Mouse (Mus musculus): ENCODE measurements around the gene Bax.
"Not testable (repeated sequence)": the region's sequence is repeated elsewhere in the genome, so short reads cannot be mapped to it uniquely, and the experiment has no call there.

Gene Bax

GRCm38 (mm10) chr7:45481374-45481927 is 14.8 kb upstream of the Bax start, which contains the start of gene Tulp2:
Gene Tulp2 (plus strand): TSS chr7:45481877.
- peak; percentile 69 for DNase-seq (ENCODE audit: low spot score)

GRCm38 (mm10) chr7:45480310-45480709 is 13.6 kb upstream of the Bax start:
- not testable (repeated sequence) for DNase-seq (ENCODE audit: low spot score)

- no peak for DNase-seq (ENCODE audit: low spot score)
Measured at GRCm38 (mm10) chr7:45478774-45479173, 12.1 kb upstream of the Bax start.

GRCm38 (mm10) chr7:45477003-45477402 is 10.3 kb upstream of the Bax start:
- peak; percentile 80 for DNase-seq (ENCODE audit: low spot score)

DNA sequence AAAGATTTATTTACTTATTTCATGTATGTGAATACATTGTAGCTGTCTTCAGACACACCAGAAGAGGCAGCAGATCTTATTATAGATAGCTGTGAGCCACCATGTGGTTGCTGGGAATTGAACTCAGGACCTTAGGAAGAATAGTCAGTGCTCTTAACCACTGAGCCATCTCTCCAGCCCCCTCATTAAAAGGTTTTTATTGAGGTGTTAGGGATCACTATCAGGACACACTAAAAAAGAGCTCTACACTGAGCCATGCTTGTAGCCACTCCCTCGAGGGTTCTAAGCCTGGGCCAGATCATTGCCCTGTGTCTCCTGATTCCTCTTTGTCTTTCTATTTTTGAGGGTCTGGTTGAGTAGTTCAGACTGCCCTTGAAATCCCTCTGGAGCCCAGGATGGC is 9.8 kb upstream of the Bax start:
- DNase-seq (ENCODE audit: low spot score) = no peak

DNA sequence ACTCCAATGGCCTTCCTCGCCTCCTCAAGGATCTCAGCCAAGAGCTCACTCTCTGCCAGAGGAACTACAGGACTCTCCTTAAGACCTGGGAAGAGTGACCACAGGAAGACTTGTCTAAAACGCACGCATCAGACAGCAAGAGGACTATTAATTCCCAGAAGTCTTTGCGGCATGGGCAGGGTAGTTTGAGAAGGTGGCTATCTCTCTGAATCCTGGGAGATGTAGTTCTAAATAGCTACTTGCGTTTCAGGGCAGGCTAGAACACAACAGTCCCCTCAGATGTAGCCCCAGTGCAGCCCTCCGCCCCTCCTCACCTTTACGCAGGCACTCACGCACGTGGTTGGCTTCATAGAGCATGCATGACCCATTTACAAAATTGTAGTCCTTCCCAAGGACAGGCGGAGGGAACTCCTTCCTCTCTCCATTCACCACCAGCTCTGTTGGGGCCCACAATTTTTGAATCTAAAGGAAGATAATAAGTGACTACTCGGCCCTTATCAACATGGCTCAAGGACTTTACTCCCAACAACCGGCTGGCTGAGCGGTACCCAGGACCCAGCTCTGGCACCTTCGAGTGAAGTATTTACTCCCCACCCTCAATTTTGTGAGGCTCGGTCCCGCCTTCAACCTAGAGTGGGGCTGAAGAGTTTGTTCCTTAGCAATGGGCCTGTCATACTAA is 8.7 kb upstream of the Bax start:
- DNase-seq (ENCODE audit: low spot score) = peak; percentile 79

DNA sequence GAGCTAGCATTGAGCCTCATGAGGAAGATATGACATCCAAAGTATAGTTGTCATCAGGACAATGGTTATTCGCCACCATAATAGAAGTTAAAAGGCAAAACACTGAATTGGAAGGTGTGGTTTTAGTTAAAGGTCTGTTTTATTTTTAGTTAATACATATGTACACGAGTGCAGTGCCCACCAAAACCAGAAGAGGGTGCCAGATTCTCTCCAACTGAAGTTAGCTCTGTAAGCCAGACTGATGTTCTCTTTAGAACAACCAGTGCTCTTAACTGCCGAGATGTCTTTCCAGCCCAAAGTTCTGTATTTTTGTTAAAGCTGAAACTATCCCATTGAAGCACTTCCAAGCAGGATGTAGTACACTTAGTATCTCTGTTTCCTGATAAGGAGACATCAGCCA is 4.2 kb upstream of the Bax start:
- DNase-seq (ENCODE audit: low spot score) = peak; percentile 74

DNA sequence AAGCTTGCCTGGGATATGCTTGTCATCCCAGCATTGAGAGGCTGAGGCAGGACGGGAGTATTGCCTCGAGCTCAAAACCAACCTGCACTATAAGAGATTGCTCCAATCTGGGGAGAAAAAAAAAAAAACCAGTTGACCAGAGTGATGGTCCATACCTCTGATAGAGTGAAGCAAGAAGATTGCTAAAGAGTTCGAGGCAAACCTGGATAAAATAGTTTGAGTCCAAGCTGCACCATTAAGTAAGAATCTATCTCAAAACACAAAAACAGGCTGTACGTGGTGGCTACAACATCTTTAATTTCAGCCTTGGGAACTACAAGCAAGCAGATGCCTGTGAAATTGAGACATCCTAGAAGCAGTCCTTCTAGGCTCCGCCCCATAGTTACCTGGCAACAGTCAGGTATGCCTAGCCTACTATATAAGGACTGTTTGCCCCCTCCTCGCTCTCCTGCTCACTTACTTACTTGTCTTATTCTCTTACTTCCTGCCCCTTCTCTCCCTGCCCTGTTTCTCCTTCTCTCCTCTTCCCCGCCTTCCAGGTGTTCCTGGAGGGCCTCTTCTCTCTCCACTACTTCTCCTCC is 482 bp upstream of the Bax start:
- no peak for DNase-seq (ENCODE audit: low spot score)

GRCm38 (mm10) chr7:45465549-45465948 is 1.1 kb downstream of the Bax start:
- DNase-seq (ENCODE audit: low spot score) = peak; percentile 54

- no peak for DNase-seq (ENCODE audit: low spot score)
Measured at GRCm38 (mm10) chr7:45465112-45465511, 1.6 kb downstream of the Bax start.

DNA sequence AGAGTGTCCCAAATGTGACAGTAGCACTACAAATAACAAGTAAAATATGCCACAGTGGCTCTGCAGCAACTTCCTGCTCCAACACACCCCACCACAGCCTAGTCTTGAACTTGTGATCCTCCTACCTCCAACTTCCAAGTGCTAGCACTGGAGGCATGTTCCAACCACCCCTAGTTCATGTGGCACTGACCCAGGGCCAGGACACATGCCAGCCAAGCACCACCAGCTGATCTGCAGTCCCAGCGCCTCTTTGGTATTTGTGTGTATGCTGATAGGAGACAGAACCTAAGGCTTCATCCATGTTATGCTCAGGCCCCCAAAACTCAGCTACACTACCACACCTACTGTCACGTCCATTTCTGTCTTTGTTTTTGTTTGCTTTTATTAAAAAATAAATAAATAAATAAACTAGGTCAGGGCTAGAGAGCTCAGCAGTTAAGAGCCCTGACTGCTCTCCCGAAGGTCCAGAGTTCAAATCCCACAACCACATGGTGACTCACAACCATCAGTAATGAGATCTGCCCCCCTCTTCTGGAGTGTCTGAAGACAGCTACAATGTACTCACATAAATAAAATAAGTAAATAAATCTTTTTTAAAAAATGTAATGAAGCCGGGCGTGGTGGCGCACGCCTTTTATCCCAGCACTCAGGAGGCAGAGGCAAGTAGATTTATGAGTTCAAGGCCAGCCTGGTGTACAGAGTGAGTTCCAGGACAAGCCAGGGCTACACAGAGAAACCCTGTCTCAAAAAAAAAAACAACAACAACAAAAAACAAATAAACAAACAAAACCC is 2.5 kb downstream of the Bax start:
- DNase-seq (ENCODE audit: low spot score) = no peak

DNA sequence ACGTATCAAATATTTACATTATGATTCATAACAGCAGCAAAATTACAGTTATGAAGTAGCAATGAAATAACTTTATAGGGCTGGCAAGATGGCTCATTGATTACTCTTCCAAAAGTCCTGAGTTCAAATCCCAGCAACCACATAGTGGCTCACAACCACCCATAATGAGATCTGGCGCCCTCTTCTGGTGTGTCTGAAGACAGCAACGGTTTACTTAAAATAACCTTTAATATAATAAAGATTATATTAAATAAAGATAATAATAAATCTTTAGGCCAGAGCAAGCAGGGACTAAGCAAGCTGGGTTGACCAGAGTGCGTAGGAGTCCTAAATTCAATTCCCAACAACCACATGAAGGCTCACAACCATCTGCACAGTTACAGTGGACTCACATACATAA is 3.8 kb downstream of the Bax start:
- DNase-seq (ENCODE audit: low spot score) = not testable (repeated sequence)

DNA sequence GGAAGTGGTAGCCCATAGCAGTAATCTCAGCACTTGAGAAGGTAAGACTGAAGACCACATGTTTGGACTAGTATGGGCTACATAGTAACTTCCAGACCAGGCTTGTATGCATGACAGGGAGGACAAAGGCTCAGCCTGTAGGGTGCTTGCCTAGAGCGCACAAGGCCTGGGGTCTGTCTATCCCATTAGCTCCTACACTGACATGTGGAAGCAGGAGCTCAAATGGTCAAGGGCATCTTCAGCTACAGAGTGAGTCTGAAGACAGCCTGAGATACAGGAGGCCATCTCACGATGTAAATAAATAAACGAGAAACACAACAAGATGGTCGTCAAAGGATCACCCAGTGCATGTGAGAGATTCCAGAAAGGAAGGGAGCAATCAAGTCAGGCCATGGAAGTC is 4.4 kb downstream of the Bax start:
- DNase-seq (ENCODE audit: low spot score) = no peak

GRCm38 (mm10) chr7:45461781-45462180 is 4.9 kb downstream of the Bax start:
- no peak for DNase-seq (ENCODE audit: low spot score)

GRCm38 (mm10) chr7:45461326-45461725 is 5.4 kb downstream of the Bax start:
- DNase-seq (ENCODE audit: low spot score) = peak; percentile 69

- peak; percentile 78 for DNase-seq (ENCODE audit: low spot score)
Measured at GRCm38 (mm10) chr7:45460860-45461314, 5.8 kb downstream of the Bax start.

DNA sequence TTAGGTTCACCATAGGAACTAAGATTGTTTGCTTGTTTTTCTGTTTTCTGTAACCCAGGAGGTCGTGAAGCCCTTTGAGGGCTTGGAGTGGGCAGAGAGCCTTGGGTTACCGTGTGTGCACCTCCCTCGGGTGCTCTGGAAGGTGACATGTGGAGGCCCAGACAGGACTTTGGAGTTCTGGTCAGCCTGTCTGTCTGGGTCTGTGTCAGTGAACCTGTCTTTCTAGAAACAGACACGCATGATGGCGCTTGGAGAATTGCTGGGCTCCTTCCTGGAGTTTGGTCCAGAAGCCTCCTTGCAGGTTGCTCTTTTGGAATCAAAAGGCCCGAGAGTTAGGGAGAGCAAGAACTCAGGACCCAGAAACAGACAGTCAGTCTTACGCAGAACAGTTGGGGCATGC is 6.3 kb downstream of the Bax start:
- DNase-seq (ENCODE audit: low spot score) = peak; percentile 23

DNA sequence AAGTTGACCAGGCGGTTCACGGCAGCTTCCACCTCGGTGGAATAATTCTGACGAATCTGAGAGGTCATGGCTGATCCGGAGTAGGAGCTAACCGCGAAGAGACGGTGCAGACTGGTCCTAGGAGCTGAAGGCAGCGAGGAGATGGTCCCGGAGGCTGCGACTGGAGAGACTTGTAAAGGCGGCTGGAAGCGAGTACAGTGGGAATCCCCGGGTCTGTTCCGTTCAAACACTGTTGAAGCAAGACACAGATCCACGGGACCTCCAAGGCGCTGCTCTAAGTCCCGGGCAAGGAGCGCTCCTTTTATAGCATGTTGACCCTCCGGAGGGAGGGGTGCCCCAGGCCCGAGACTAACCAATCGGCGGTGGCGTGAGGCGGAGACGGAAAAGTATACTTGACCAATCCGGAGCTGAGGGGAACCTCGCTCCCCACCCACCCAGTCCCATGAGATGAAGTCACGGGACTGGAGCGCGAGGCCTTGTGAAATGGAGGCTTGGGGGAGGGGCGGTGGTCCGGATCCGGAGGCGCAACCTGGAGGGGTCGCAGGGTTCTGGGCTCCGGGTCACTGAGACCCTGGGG is 7.0 kb downstream of the Bax start, which contains the start of gene Ftl1:
TSS of gene Ftl1 (minus strand) at position 321 of the 577 bp plus-strand sequence.
- peak; percentile 97 for DNase-seq (ENCODE audit: low spot score)

GRCm38 (mm10) chr7:45458748-45459563 is 7.7 kb downstream of the Bax start:
- DNase-seq (ENCODE audit: low spot score) = peak; percentile 74

DNA sequence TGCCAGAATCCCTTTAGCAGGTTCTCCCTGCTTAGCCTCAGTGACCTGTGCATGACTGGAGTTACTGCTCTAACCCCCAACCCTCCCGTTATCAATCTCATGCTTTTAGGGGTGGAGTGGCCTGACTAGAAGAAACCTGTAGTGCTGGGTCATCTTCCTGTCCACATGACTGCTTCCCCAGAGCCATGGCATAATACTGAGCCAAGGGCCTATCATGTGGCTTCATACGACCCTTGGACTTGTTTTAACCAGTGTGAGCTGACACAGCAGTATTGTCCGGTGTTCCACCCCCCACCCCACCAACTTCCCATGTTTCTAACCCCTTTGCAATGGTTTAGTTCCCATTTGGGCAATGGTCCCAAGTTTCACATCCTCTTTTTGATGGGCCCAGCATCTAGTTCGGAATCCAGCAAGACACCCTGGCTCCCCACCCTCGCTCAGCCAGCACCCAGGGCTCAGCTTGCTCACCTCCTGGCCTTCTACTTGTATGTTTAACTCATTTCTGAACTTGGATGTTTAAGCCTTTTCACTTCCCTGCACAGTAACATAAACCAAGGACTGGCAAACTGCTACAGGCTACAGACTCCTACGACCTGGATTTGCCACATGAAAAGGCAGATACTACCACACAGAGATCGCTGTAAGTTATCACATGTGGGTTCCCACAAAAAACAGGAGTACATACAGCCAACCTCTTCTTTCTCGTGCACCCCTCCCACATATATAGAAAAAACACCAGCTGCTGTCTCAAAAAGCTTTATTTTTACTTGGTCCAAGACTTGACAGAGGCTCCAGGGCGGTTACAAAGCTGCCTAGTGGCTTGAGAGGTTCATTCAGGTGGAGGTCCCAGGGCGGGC is 9.3 kb downstream of the Bax start:
- DNase-seq (ENCODE audit: low spot score) = peak; percentile 55
